Mouse (Mus musculus): ENCODE results near the gene Stard3. TPM values are rescaled to one million over a fixed set of nuclear protein-coding genes. Genes with fewer than 3 reads are reported as not detected.

Gene Stard3
- polyA plus RNA-seq, 1 experiment from 2014 or later: 52.5 TPM

DNA sequence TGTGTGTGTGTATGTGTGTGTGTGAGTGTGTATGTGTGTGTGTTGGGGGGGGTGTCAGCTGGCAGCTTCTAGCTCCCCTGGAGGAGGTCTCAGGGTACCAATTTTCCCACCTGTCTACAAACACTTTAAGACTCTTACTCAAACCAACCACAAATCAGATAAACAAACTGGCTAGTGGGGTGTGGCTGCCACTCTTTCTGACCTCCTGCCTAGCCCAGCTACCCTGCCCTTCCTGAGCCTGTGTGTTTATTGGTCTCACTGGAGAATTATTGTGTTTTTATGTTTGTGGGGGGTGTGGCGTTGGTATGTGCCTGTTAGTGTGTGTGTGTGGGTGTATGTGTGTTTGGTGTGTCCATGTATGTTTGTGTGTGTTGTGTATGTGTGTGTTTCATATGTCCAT, 58.9 kb downstream of the Stard3 start:
- H3K4me1 ChIP-seq: peaks cover 46% of the 10 kb centered on the region
- H3K27me3 ChIP-seq: no peaks in the 10 kb centered on the region
- H3K36me3 ChIP-seq: peaks cover 17% of the 10 kb centered on the region; the same call in 1 of the 2 replicates
- no peak overlapping the region for H3K4me3 ChIP-seq
- H3K4me2 ChIP-seq: no peak overlapping the region
- no peak for ATAC-seq (ENCODE audit: borderline replicate concordance, extremely low read depth, low FRiP score, low TSS enrichment)
- no peaks in the 10 kb centered on the region for H3K9me3 ChIP-seq
- H3K9ac ChIP-seq: no peak overlapping the region
- 79% methylated on average over 1 of the region's 1 CpGs for WGBS
- H3K27ac ChIP-seq: no peak overlapping the region

DNA sequence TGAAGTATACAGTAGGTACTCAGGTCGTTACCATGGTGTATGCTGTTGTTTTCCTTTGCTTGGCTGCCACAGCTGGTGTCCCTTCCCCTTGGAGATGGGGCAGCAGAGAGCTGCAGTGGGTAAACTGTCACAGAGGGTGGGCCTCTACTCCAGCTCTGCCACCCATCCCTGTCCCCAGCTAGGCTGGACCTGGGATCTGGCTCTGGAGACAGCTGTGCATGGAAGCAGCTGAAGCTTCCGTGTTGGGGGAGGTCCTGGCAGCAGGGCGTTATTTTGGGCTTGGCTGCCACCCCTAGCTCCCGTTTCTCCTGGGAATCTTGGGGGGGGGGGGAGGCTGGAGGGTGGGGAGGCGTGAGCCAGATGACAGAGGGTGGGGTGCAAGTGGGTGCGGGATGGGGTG, 60.1 kb downstream of the Stard3 start:
- Histone ChIP-seq H3K36me3 (peaks cover 28% of the 10 kb centered on the region), H3K9me3 (no peaks in the 10 kb centered on the region), H3K4me2 (no peak overlapping the region), H3K27me3 (no peaks in the 10 kb centered on the region), H3K4me1 (peaks cover 46% of the 10 kb centered on the region), H3K9ac (no peak overlapping the region), H3K27ac (no peak overlapping the region), H3K4me3 (no peak overlapping the region)
- 62% methylated on average over 6 of the region's 6 CpGs for WGBS
- no peak for ATAC-seq (ENCODE audit: borderline replicate concordance, extremely low read depth, low FRiP score, low TSS enrichment)

- Histone ChIP-seq H3K27ac (no peak overlapping the region), H3K9me3 (no peaks in the 10 kb centered on the region), H3K27me3 (no peaks in the 10 kb centered on the region), H3K4me3 (no peak overlapping the region), H3K4me2 (no peak overlapping the region), H3K36me3 (peaks cover 36% of the 10 kb centered on the region), H3K4me1 (peaks cover 38% of the 10 kb centered on the region), H3K9ac (no peak overlapping the region)
- 72% methylated on average over 10 of the region's 10 CpGs for WGBS
- ATAC-seq (ENCODE audit: borderline replicate concordance, extremely low read depth, low FRiP score, low TSS enrichment): peak; percentile 30; the same call in 1 of the 2 replicates
Measured at GRCm38 (mm10) chr11:98418939-98419547, 60.9 kb downstream of the Stard3 start.

DNA sequence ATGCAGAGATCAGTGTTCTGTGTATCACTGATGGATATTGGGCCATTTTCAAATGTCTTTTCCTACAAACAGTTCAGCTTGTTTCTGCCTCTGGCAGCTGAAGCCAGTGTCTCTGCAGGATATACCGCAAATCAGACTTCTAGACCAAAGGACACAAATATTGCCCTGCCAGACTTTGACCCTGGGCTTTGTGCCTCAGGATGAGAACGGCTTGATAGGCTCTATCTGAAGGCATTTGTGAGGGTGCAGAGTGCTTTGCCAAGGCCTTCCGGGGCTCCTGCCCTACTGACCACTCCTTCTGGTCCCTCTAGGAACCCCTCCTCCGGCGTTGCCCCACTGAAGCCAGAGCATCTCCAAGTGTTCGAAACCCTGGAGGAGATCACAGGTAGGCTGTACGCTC, 68.4 kb downstream of the Stard3 start:
- Histone ChIP-seq H3K9ac (no peak overlapping the region), H3K9me3 (no peaks in the 10 kb centered on the region), H3K36me3 (peaks cover 95% of the 10 kb centered on the region), H3K4me3 (no peak overlapping the region), H3K4me2 (no peak overlapping the region), H3K4me1 (no peaks in the 10 kb centered on the region), H3K27me3 (no peaks in the 10 kb centered on the region), H3K27ac (no peak overlapping the region)
- ATAC-seq (ENCODE audit: borderline replicate concordance, extremely low read depth, low FRiP score, low TSS enrichment): no peak
- WGBS: 94% methylated on average over 7 of the region's 7 CpGs

DNA sequence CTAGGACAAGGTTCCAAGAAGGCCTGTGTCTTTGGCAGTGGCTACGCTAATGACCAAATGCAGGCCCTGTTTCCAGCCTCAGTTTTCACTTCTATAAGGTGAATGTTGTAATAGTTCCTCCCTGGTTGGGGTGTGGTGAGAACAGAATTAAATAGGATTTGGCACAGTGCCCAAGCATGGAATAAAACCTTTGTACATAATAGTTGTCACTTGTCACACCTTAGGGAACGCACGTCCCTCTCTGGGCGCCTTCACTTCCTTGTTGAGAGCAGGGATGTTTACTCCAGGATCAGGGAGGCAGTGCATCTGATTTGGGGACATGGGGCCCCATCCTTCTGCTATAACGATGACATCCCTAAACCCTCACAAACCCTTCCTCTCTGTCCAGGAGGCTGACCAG, 70.3 kb downstream of the Stard3 start:
- no peak overlapping the region for H3K27ac ChIP-seq
- no peaks in the 10 kb centered on the region for H3K9me3 ChIP-seq
- no peak for ATAC-seq (ENCODE audit: borderline replicate concordance, extremely low read depth, low FRiP score, low TSS enrichment)
- 73% methylated on average over 5 of the region's 5 CpGs for WGBS
- no peak overlapping the region for H3K4me2 ChIP-seq
- no peaks in the 10 kb centered on the region for H3K4me1 ChIP-seq
- no peak overlapping the region for H3K9ac ChIP-seq
- peaks cover 94% of the 10 kb centered on the region for H3K36me3 ChIP-seq
- no peaks in the 10 kb centered on the region for H3K27me3 ChIP-seq
- no peak overlapping the region for H3K4me3 ChIP-seq

Other genes starting within 250 kb of the Stard3 start
- gene Fbxl20, start 208.0 kb upstream of the Stard3 start, polyA plus RNA-seq (2015; fragmentation: Nextera tagmentation; extraction: Ambion mirVana): 14.0 and 17.6 TPM in 2 replicates
- 57.8 and 60.8 TPM in 2 replicates for gene Med1, start 165.1 kb upstream of the Stard3 start, polyA plus RNA-seq (2015; fragmentation: Nextera tagmentation; extraction: Ambion mirVana)
- 8.8 and 10.0 TPM in 2 replicates for gene Cdk12, start 155.3 kb upstream of the Stard3 start, polyA plus RNA-seq (2015; fragmentation: Nextera tagmentation; extraction: Ambion mirVana)
- gene Neurod2, start 28.7 kb upstream of the Stard3 start, polyA plus RNA-seq (2015; fragmentation: Nextera tagmentation; extraction: Ambion mirVana): 0.05 TPM in 1 of 2 replicates, not detected in the other
- 3.5 and 5.5 TPM in 2 replicates for gene Ppp1r1b, start 10.0 kb upstream of the Stard3 start, polyA plus RNA-seq (2015; fragmentation: Nextera tagmentation; extraction: Ambion mirVana)
- gene Tcap, start 25.4 kb downstream of the Stard3 start, polyA plus RNA-seq (2015; fragmentation: Nextera tagmentation; extraction: Ambion mirVana): 5.1 and 7.5 TPM in 2 replicates
- 0.12 TPM in 1 of 2 replicates, not detected in the other for gene Pnmt, start 28.1 kb downstream of the Stard3 start, polyA plus RNA-seq (2015; fragmentation: Nextera tagmentation; extraction: Ambion mirVana)
- gene Pgap3, start 42.1 kb downstream of the Stard3 start, polyA plus RNA-seq (2015; fragmentation: Nextera tagmentation; extraction: Ambion mirVana): 13.0 and 14.7 TPM in 2 replicates
- gene Erbb2, start 54.1 kb downstream of the Stard3 start, polyA plus RNA-seq (2015; fragmentation: Nextera tagmentation; extraction: Ambion mirVana): 37.2 and 39.4 TPM in 2 replicates
- gene Mien1, start 80.6 kb downstream of the Stard3 start, polyA plus RNA-seq (2015; fragmentation: Nextera tagmentation; extraction: Ambion mirVana): 76.8 and 78.0 TPM in 2 replicates
- gene Grb7, start 88.0 kb downstream of the Stard3 start, polyA plus RNA-seq (2015; fragmentation: Nextera tagmentation; extraction: Ambion mirVana): 45.3 and 49.6 TPM in 2 replicates
- 0.49 and 1.2 TPM in 2 replicates for gene Ikzf3, start 187.7 kb downstream of the Stard3 start, polyA plus RNA-seq (2015; fragmentation: Nextera tagmentation; extraction: Ambion mirVana)
- gene Zpbp2, start 192.7 kb downstream of the Stard3 start, polyA plus RNA-seq (2015; fragmentation: Nextera tagmentation; extraction: Ambion mirVana): 0.14 TPM in 1 of 2 replicates, not detected in the other
- 54.6 and 55.2 TPM in 2 replicates for gene Ormdl3, start 229.0 kb downstream of the Stard3 start, polyA plus RNA-seq (2015; fragmentation: Nextera tagmentation; extraction: Ambion mirVana)
- gene Lrrc3c, start 239.9 kb downstream of the Stard3 start, polyA plus RNA-seq (2015; fragmentation: Nextera tagmentation; extraction: Ambion mirVana): not detected in 2 replicates

All from lung, embryonic 15.5 days (tissue).